Mouse (Mus musculus): ENCODE measurements around the gene A3galt2.

GRCm38 (mm10) chr4:128794198-128794597, 39.0 kb downstream of the A3galt2 start:
- TF ChIP-seq FLI1 (IDR thresholded peaks at IDR 0.05; ENCODE audit: low read length) (no peak), GATA1 (IDR thresholded peaks at IDR 0.05; ENCODE audit: borderline replicate concordance, low read length) (no peak)
